Mouse (Mus musculus): ENCODE data around the gene Apba2. TPM values are rescaled to one million over a fixed set of nuclear protein-coding genes. Genes with fewer than 3 reads are reported as not detected.

Apba2 gene
- total and polyA plus RNA-seq, 3 experiments = 0.11 TPM; not detected in 2

DNA sequence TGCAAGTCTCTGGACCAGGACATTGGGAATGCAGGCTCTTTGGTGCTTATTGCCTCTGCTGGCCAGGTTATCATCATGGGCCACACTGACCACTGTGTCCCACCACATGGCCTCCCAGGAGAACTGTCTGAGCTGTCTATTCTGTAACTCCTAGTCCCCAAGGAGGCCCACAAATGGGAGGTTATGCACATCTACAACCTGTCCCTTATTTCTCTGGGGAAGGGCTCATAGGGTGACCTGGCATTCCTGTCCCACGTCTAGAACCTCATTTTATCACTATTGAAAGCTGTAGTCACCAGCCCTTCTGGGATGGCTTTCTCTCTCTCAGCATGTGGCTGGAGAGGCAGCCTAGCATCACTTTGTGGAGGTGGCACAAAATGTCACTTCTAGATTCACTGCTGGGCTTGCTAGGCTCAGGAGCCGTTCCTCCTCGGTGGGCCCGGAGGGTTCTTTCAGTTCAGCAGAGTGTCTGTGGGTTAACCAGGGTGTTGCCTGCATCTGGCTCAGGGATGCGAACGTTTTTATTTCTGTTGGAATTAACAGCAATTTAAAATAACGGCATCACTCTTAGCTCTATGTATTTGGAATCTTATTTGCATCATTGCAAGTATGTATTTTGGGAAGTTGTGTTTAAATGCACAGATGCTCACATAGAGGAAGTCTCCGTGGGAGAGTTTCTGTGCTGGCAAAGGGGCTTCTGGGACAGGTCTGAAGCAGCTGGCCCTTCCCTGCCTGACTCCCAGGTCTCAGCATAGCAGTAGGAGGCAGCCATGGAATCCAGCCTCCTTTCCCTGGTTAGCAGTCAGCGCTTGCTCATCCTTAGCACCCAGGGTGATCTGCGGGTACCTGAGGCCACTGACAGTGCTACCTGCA is 65.1 kb downstream of the Apba2 start:
- TF ChIP-seq GATA2 (IDR thresholded peaks at IDR 0.05; ENCODE audit: borderline replicate concordance, low read depth, low read length) = no peak
- TF ChIP-seq TAL1 (conservative IDR thresholded peaks at IDR 0.05; ENCODE audit: low read depth, low read length) = no peak
- TF ChIP-seq GATA1 (IDR thresholded peaks at IDR 0.05; ENCODE audit: borderline replicate concordance, low read length) = no peak
- no peak for TF ChIP-seq CTCF (IDR thresholded peaks at IDR 0.05; ENCODE audit: low read depth, low read length)
- Histone ChIP-seq H3K36me3 (replicated peaks) (no peaks in the 10 kb centered on the region), H3K9me3 (replicated peaks) (peaks cover 72% of the 10 kb centered on the region), H3K4me3 (ENCODE audit: low read depth, low read length) (no peak overlapping the region), H3K4me1 (ENCODE audit: insufficient read depth, low read depth, low read length) (no peaks in the 10 kb centered on the region), H3K27me3 (ENCODE audit: insufficient read depth, low read length) (no peaks in the 10 kb centered on the region)
- ATAC-seq (ENCODE audit: extremely low read depth, insufficient number of reproducible peaks, low FRiP score, poor library complexity, severe bottlenecking) = no peak
- no peak for DNase-seq (ENCODE audit: low spot score)

- Histone ChIP-seq H3K4me1 (ENCODE audit: insufficient read depth, low read depth, low read length) (no peaks in the 10 kb centered on the region), H3K27me3 (ENCODE audit: insufficient read depth, low read length) (no peaks in the 10 kb centered on the region), H3K9me3 (replicated peaks) (peaks cover 70% of the 10 kb centered on the region), H3K4me3 (ENCODE audit: low read depth, low read length) (no peak overlapping the region), H3K36me3 (replicated peaks) (no peaks in the 10 kb centered on the region)
- ATAC-seq (ENCODE audit: extremely low read depth, insufficient number of reproducible peaks, low FRiP score, poor library complexity, severe bottlenecking) = no peak
- DNase-seq (ENCODE audit: low spot score) = no peak
- TF ChIP-seq GATA1 (IDR thresholded peaks at IDR 0.05; ENCODE audit: borderline replicate concordance, low read length) (no peak), CTCF (IDR thresholded peaks at IDR 0.05; ENCODE audit: low read depth, low read length) (no peak), GATA2 (IDR thresholded peaks at IDR 0.05; ENCODE audit: borderline replicate concordance, low read depth, low read length) (no peak), TAL1 (conservative IDR thresholded peaks at IDR 0.05; ENCODE audit: low read depth, low read length) (no peak), POLR2AphosphoS5 (IDR thresholded peaks at IDR 0.05; ENCODE audit: insufficient replicate concordance, low read depth, low read length) (no peak)
These were observed 67.2 kb downstream of the Apba2 start for GRCm38 (mm10) chr7:64568722-64569121.

- no peaks in the 10 kb centered on the region for H3K36me3 ChIP-seq (replicated peaks)
- TF ChIP-seq POLR2AphosphoS5 (IDR thresholded peaks at IDR 0.05; ENCODE audit: insufficient replicate concordance, low read depth, low read length) (no peak), CTCF (IDR thresholded peaks at IDR 0.05; ENCODE audit: low read depth, low read length) (no peak), GATA2 (IDR thresholded peaks at IDR 0.05; ENCODE audit: borderline replicate concordance, low read depth, low read length) (no peak), TAL1 (conservative IDR thresholded peaks at IDR 0.05; ENCODE audit: low read depth, low read length) (no peak), GATA1 (IDR thresholded peaks at IDR 0.05; ENCODE audit: borderline replicate concordance, low read length) (no peak)
- no peaks in the 10 kb centered on the region for H3K27me3 ChIP-seq (ENCODE audit: insufficient read depth, low read length)
- ATAC-seq (ENCODE audit: extremely low read depth, insufficient number of reproducible peaks, low FRiP score, poor library complexity, severe bottlenecking) = no peak
- no peak for DNase-seq (ENCODE audit: low spot score)
- no peak overlapping the region for H3K4me3 ChIP-seq (ENCODE audit: low read depth, low read length)
- no peaks in the 10 kb centered on the region for H3K4me1 ChIP-seq (ENCODE audit: insufficient read depth, low read depth, low read length)
- H3K9me3 ChIP-seq (replicated peaks) = peaks cover 72% of the 10 kb centered on the region
These were observed 68.2 kb downstream of the Apba2 start for GRCm38 (mm10) chr7:64569676-64570075.

- peaks cover 67% of the 10 kb centered on the region for H3K9me3 ChIP-seq (replicated peaks)
- ATAC-seq (ENCODE audit: extremely low read depth, insufficient number of reproducible peaks, low FRiP score, poor library complexity, severe bottlenecking) = no peak
- no peaks in the 10 kb centered on the region for H3K4me1 ChIP-seq (ENCODE audit: insufficient read depth, low read depth, low read length)
- no peak for DNase-seq (ENCODE audit: low spot score)
- TF ChIP-seq TAL1 (conservative IDR thresholded peaks at IDR 0.05; ENCODE audit: low read depth, low read length) (no peak), GATA1 (IDR thresholded peaks at IDR 0.05; ENCODE audit: borderline replicate concordance, low read length) (no peak), GATA2 (IDR thresholded peaks at IDR 0.05; ENCODE audit: borderline replicate concordance, low read depth, low read length) (no peak), POLR2AphosphoS5 (IDR thresholded peaks at IDR 0.05; ENCODE audit: insufficient replicate concordance, low read depth, low read length) (no peak)
- H3K4me3 ChIP-seq (ENCODE audit: low read depth, low read length) = no peak overlapping the region
- H3K27me3 ChIP-seq (ENCODE audit: insufficient read depth, low read length) = no peaks in the 10 kb centered on the region
- H3K36me3 ChIP-seq (replicated peaks) = no peaks in the 10 kb centered on the region
These were observed 69.4 kb downstream of the Apba2 start for GRCm38 (mm10) chr7:64570914-64571313.

DNA sequence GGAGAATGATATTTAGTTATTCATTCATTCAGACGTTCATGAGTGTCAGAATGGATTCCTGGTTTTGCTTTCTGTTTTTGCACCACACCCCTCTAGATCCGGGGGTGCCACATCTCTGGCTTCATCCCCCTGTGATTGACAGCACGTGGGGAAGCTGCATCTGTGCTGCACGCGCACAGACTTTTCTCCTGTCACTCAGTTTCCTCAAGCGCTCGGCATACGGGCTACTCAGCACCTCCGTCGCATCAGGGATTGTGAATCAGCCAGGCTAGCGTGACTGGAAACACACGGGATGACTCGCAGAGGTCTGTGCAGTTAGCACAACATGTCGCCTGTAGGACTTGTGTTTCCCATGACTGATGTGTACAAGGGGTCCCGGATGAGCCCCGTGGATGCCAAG is 72.6 kb downstream of the Apba2 start:
- ATAC-seq (ENCODE audit: extremely low read depth, insufficient number of reproducible peaks, low FRiP score, poor library complexity, severe bottlenecking) (no peak), DNase-seq (ENCODE audit: low spot score) (no peak)
- no peak for TF ChIP-seq GATA1 (IDR thresholded peaks at IDR 0.05; ENCODE audit: borderline replicate concordance, low read length)
- no peak for TF ChIP-seq TAL1 (conservative IDR thresholded peaks at IDR 0.05; ENCODE audit: low read depth, low read length)
- TF ChIP-seq POLR2AphosphoS5 (IDR thresholded peaks at IDR 0.05; ENCODE audit: insufficient replicate concordance, low read depth, low read length) = no peak
- no peak for TF ChIP-seq CTCF (IDR thresholded peaks at IDR 0.05; ENCODE audit: low read depth, low read length)
- no peak for TF ChIP-seq GATA2 (IDR thresholded peaks at IDR 0.05; ENCODE audit: borderline replicate concordance, low read depth, low read length)
- H3K4me1 ChIP-seq (ENCODE audit: insufficient read depth, low read depth, low read length) = no peaks in the 10 kb centered on the region
- H3K9me3 ChIP-seq (replicated peaks) = peaks cover 60% of the 10 kb centered on the region
- no peaks in the 10 kb centered on the region for H3K36me3 ChIP-seq (replicated peaks)
- H3K27me3 ChIP-seq (ENCODE audit: insufficient read depth, low read length) = no peaks in the 10 kb centered on the region
- H3K4me3 ChIP-seq (ENCODE audit: low read depth, low read length) = no peak overlapping the region

GRCm38 (mm10) chr7:64576519-64576951 is 75.0 kb downstream of the Apba2 start:
- H3K4me1 ChIP-seq (ENCODE audit: insufficient read depth, low read depth, low read length) = no peaks in the 10 kb centered on the region
- DNase-seq (ENCODE audit: low spot score) (no peak), ATAC-seq (ENCODE audit: extremely low read depth, insufficient number of reproducible peaks, low FRiP score, poor library complexity, severe bottlenecking) (no peak)
- H3K27me3 ChIP-seq (ENCODE audit: insufficient read depth, low read length) = no peaks in the 10 kb centered on the region
- H3K9me3 ChIP-seq (replicated peaks) = peaks cover 55% of the 10 kb centered on the region
- H3K36me3 ChIP-seq (replicated peaks) = no peaks in the 10 kb centered on the region
- no peak for TF ChIP-seq CTCF (IDR thresholded peaks at IDR 0.05; ENCODE audit: low read depth, low read length)
- TF ChIP-seq GATA1 (IDR thresholded peaks at IDR 0.05; ENCODE audit: borderline replicate concordance, low read length) = no peak
- TF ChIP-seq POLR2AphosphoS5 (IDR thresholded peaks at IDR 0.05; ENCODE audit: insufficient replicate concordance, low read depth, low read length) = no peak
- TF ChIP-seq GATA2 (IDR thresholded peaks at IDR 0.05; ENCODE audit: borderline replicate concordance, low read depth, low read length) = no peak
- TF ChIP-seq TAL1 (conservative IDR thresholded peaks at IDR 0.05; ENCODE audit: low read depth, low read length) = no peak
- H3K4me3 ChIP-seq (ENCODE audit: low read depth, low read length) = no peak overlapping the region

Data from G1E (cell line).